Mouse (Mus musculus) megakaryocyte, embryonic 14.5 days (primary cell): ENCODE data around the gene Rps6ka5. TPM values are rescaled to one million over a fixed set of nuclear protein-coding genes. Genes with fewer than 3 reads are reported as not detected.
A peak's percentile ranks its signal among the peaks of the same experiment; 100 is the strongest.

Experiments
- H3K27me3 ChIP-seq: replicated peaks from 2 replicates; pipeline ENCODE3; 2012; ENCODE audit warnings: inconsistent platforms
- H3K36me3 ChIP-seq: replicated peaks from 2 replicates; pipeline ENCODE3; 2012; ENCODE audit warnings: low read length, inconsistent platforms, mixed read lengths
- H3K4me1 ChIP-seq: 2 replicates; pipeline ENCODE4 v1.6.1; 2012; ENCODE audit warnings: inconsistent platforms
- H3K4me3 ChIP-seq: replicated peaks from 2 replicates; pipeline ENCODE3; 2012; ENCODE audit warnings: moderate library complexity, mild to moderate bottlenecking, inconsistent platforms
- H3K9me3 ChIP-seq: 2 replicates; pipeline ENCODE4 v1.6.1; 2012; ENCODE audit warnings: inconsistent platforms
- FLI1 ChIP-seq: IDR thresholded peaks from 2 replicates; pipeline ENCODE4 v1.6.1; 2012; ENCODE audit warnings: low read length, inconsistent platforms, mixed read lengths
- GATA1 ChIP-seq: IDR thresholded peaks from 3 replicates; pipeline ENCODE4 v1.6.1; 2012; ENCODE audit warnings: mixed read lengths, low read length, inconsistent platforms, borderline replicate concordance
- polyA plus RNA-seq: library from polyadenylated mRNA; stranded (reverse); fragments of >175 nt; gene quantifications from 2 replicates; pipeline ENCODE4 v1.2.3, GENCODE M21; 2012; ENCODE audit warnings: low replicate concordance; ENCODE audit not compliant: insufficient read depth

The Rps6ka5 gene
- polyA plus RNA-seq, 1 experiment = 1.3 TPM

DNA sequence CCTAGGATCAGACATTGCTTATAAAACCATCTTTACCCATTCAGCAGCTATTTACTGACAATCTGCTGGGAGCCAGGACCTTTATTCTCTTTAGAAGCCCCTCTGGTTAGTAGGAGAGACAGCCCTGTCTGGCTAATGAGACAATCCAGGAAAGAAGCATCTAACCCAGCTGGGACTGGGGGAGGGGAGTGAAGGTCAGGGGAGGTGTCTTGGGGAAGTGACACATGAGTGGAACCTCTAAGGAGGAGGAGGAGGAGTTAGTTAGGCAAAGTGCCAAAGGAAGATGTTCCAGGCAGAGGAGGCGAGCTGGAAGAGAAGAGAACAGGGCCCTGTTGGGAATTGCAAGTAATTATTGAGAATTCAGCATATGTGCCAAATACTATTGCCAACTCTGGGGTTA is 26.9 kb upstream of the Rps6ka5 start:
- TF ChIP-seq FLI1 = no peak
- no peak for TF ChIP-seq GATA1
- H3K9me3 ChIP-seq = peaks cover 4% of the 10 kb centered on the region; the same call in 1 of the 2 replicates
- no peaks in the 10 kb centered on the region for H3K27me3 ChIP-seq
- H3K4me1 ChIP-seq = peaks cover 41% of the 10 kb centered on the region
- peaks cover 6% of the 10 kb centered on the region for H3K36me3 ChIP-seq
- no peak overlapping the region for H3K4me3 ChIP-seq

DNA sequence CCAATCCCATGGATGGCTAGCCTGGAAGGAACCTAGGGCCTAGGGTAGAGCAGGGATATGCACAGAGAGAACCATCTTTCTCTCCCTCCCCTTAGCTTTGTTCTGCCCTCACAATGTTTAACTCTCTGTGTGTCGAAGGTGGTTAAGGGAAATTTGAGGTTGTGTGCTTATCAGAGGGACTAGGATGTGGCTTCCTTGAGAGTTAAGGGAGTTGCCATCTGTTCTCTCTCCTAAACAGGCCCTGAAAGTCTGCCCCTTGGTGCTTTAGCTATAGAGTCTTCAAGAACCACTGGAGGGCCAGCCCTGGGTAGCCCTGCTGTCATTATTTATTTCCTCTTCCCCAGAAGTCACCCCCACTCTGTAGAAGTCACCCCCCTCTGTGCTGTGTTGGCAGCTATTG is 26.2 kb upstream of the Rps6ka5 start:
- no peaks in the 10 kb centered on the region for H3K27me3 ChIP-seq
- H3K4me1 ChIP-seq = peaks cover 41% of the 10 kb centered on the region
- H3K36me3 ChIP-seq = peaks cover 6% of the 10 kb centered on the region
- H3K9me3 ChIP-seq = peaks cover 4% of the 10 kb centered on the region; the same call in 1 of the 2 replicates
- peak overlapping the region; percentile 12 for H3K4me3 ChIP-seq
- TF ChIP-seq FLI1 (no peak), GATA1 (no peak)

DNA sequence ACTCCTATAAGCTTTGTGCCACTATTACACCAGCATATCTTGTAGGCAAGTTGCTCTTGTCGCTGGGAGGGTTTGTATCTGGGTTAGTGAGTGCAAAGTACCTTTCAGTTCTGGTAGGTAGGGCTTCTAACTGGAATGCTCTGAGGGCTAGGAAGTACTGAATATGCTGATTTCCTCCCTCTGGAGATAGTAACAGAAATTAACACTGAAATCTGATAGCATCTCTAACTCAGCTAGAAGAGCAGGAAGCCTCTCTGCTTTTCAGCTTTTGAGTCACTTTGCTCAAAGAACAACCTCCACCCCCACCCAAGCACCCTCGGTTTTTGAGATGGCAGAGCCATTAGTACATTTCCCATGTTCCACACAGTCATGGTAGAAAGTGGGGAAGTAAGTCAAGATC is 15.7 kb upstream of the Rps6ka5 start:
- Histone ChIP-seq H3K4me1 (peaks cover 12% of the 10 kb centered on the region), H3K36me3 (peaks cover 7% of the 10 kb centered on the region), H3K27me3 (no peaks in the 10 kb centered on the region), H3K4me3 (no peak overlapping the region), H3K9me3 (peaks cover 6% of the 10 kb centered on the region; the same call in 1 of the 2 replicates)
- TF ChIP-seq GATA1 = no peak
- TF ChIP-seq FLI1 = no peak

DNA sequence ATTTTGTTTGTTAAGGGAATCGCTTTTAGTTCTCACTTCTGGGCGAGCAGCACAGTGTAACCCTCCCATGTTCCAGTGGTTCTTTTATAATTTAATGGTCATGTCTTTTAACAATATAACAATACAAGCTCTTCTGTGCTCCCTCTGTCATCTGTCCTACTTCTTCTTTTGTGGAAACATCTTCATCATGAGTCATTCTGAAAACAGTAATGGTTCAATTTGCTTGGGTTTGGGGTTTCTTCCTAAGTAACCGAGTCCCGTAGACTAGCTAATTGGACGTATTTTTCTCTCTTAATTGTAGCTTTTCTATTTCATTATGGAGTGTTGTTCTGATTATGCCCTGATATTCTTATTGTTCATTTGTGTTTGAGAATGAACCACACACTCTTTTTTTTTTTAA is 13.5 kb upstream of the Rps6ka5 start:
- H3K4me1 ChIP-seq = peaks cover 12% of the 10 kb centered on the region
- H3K27me3 ChIP-seq = no peaks in the 10 kb centered on the region
- H3K9me3 ChIP-seq = peaks cover 6% of the 10 kb centered on the region; the same call in 1 of the 2 replicates
- TF ChIP-seq FLI1 (no peak), GATA1 (no peak)
- H3K4me3 ChIP-seq = no peak overlapping the region
- H3K36me3 ChIP-seq = peaks cover 7% of the 10 kb centered on the region

DNA sequence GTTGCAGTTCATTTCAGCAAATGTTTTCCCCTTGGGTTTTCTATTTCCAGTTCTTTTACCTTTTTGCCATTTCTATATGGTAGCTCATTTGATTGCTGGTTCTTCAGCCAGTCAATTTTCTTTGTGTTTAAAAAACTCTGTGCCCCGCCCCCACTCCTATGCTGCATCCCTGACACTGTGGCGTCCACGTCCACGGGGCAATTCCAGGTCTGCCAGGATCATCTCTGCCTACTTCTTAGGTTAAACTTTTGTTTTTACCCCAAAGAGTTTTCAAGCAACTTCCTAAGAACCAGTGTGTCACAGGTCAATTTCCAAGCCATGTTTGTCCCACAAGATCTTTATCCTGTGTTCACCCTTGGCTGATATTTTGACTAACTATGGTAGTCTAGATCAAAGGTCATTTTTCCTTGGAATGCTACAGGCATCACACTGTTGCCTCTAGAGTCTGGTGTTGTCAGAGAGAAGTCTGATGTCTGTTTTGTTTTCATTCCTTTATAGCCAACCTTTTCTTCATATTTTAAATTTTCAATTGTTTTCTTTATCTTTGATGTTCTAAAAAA is 12.3 kb upstream of the Rps6ka5 start:
- TF ChIP-seq GATA1 (no peak), FLI1 (no peak)
- Histone ChIP-seq H3K4me1 (peaks cover 23% of the 10 kb centered on the region), H3K4me3 (no peak overlapping the region), H3K9me3 (peaks cover 6% of the 10 kb centered on the region; the same call in 1 of the 2 replicates), H3K27me3 (no peaks in the 10 kb centered on the region), H3K36me3 (peaks cover 7% of the 10 kb centered on the region)

DNA sequence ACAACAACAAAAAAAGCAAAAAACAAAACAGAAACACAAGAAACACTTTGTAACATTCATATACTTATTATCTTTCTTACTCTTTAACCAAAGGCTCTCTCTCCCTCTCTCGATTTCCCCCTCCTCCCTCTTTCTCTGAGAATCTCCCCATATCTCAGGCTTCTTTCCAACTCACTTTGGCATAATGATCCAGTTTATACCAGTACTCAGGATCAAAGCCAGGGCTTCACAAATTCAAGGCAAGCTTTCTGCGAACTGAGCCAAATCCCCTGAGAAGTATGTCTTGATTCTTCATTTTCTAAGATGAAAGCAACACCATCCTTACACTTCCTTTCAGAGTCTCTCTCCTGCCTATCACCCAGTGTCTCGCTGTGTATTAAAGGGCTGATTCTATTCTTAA is 11.7 kb upstream of the Rps6ka5 start:
- TF ChIP-seq GATA1 = no peak
- TF ChIP-seq FLI1 = no peak
- H3K9me3 ChIP-seq = peaks cover 6% of the 10 kb centered on the region; the same call in 1 of the 2 replicates
- H3K4me3 ChIP-seq = no peak overlapping the region
- no peaks in the 10 kb centered on the region for H3K27me3 ChIP-seq
- peaks cover 23% of the 10 kb centered on the region for H3K4me1 ChIP-seq
- peaks cover 7% of the 10 kb centered on the region for H3K36me3 ChIP-seq

DNA sequence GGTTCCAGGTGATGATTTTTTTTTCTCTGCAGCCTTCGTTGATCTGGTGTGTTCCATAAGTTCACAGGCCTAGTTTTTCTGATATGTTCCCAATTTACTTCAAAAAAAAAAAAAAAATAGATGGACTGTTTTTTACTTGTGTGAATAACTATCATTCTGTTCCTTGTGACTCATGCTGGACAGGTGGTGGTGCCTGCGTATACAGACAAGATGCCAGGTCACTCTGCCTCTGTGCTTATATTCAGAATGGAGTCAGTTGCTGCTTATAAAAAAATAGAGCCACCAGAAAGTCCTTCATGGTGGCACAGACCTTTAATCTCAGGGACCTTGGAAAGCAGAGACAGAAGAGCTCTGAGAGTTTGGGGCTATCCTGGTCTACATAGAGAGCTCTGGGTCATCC is 8.8 kb upstream of the Rps6ka5 start:
- H3K4me3 ChIP-seq = no peak overlapping the region
- H3K36me3 ChIP-seq = no peaks in the 10 kb centered on the region
- no peaks in the 10 kb centered on the region for H3K9me3 ChIP-seq
- TF ChIP-seq GATA1 (no peak), FLI1 (no peak)
- peaks cover 47% of the 10 kb centered on the region for H3K4me1 ChIP-seq
- no peaks in the 10 kb centered on the region for H3K27me3 ChIP-seq

DNA sequence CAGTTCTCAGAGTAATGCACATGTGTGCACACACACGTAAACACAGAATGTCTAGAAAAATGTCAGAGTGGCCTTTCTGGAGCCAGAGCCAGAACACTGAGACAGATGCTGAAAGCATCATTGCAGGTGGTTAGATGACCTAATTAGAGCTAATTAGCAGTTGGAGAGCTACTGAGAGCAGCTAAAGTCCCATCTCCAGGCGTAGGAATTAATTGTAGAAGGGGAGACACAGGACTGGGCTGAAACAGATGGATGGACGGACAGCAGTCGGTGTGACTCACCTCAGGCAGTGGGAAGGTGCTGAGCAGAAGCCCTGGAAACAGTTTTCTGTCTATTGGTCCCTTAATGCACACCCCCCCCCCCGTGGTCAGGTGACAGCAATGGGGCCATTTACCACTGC is 8.4 kb upstream of the Rps6ka5 start:
- Histone ChIP-seq H3K4me1 (peaks cover 51% of the 10 kb centered on the region), H3K36me3 (no peaks in the 10 kb centered on the region), H3K9me3 (no peaks in the 10 kb centered on the region), H3K27me3 (no peaks in the 10 kb centered on the region), H3K4me3 (no peak overlapping the region)
- TF ChIP-seq GATA1 = no peak

DNA sequence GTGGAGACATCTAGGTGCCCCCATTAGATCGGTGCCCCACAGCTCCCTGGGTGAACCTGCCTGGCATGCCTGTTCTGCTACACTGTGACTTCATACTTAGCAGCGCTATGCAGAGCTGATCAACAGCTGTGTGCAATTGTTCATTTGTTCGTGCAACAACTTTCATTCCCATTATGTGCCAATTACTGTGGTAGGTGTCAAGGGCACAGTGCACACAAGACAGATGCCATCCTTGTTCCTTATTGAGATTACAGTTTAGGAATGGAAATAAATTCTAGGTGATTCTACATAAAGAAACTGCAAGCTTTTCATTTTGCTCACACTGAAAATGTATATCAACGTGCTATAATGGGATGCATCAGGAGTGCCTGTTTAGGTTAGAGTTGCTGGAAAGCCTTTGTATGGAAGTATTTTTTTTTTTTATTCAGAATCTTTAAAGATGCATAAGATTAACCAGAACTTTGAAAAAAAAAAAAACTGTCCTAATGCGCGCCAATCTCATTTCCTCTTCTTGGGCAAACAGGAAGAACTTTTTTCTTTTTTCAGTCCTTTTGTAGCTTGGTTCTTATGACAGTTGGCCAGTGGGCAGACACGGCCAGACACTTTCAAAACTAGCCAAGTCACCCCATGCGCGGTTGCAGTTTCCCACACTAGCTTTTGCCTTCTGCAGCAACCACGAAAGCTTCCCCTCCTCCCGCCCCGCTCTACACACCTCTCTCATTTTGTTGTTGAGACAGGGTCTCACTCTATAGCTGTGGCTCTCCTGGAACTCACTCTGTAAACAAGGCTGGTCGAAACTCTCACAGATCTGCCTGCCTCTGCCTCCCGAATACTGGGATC is 2.1 kb upstream of the Rps6ka5 start:
- peaks cover 65% of the 10 kb centered on the region for H3K4me1 ChIP-seq
- H3K9me3 ChIP-seq = no peaks in the 10 kb centered on the region
- H3K4me3 ChIP-seq = peak overlapping the region; percentile 89
- TF ChIP-seq GATA1 = no peak
- TF ChIP-seq FLI1 = no peak
- no peaks in the 10 kb centered on the region for H3K27me3 ChIP-seq
- H3K36me3 ChIP-seq = no peaks in the 10 kb centered on the region

DNA sequence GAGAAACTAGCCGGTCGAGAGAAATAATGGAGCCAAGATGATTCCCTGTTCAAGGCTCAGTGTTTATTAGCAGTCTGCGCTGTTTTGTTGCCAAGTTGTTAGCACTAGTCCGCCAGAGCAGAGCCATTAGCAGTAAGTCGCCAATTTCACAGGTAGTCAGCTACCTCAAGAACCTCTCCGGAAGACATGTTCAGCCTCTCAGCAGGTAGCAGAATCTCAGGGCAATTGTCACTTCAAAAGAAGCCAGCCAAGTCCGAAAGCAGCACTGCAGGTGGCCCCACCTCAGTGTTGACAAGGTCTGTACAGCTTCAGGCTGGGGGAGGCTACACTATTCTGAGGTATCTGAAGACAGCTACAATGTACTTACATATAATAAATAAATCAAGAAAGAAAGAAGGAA is 1.1 kb upstream of the Rps6ka5 start:
- no peaks in the 10 kb centered on the region for H3K27me3 ChIP-seq
- TF ChIP-seq GATA1 = no peak
- H3K4me1 ChIP-seq = peaks cover 65% of the 10 kb centered on the region
- H3K9me3 ChIP-seq = no peaks in the 10 kb centered on the region
- no peaks in the 10 kb centered on the region for H3K36me3 ChIP-seq
- H3K4me3 ChIP-seq = no peak overlapping the region
